Mouse (Mus musculus) thymus, adult 2 months (tissue): ENCODE data around the gene Ush2a.

Source experiments
- CTCF ChIP-seq: fragments of 200-500 bp; IDR thresholded peaks from 2 replicates; pipeline ENCODE4 v1.5.1; 2012; ENCODE audit warnings: mild to moderate bottlenecking, control low read depth, low read length, moderate library complexity, borderline replicate concordance; ENCODE audit not compliant: control insufficient read depth, poor library complexity, insufficient read depth; ENCODE audit errors: extremely low read depth
- POLR2A ChIP-seq: fragments of 200-500 bp; IDR thresholded peaks from 2 replicates; pipeline ENCODE4 v1.6.1; 2012; ENCODE audit warnings: mild to moderate bottlenecking, low read length, control low read depth, moderate library complexity; ENCODE audit not compliant: control insufficient read depth, poor library complexity, insufficient read depth; ENCODE audit errors: extremely low read depth

DNA sequence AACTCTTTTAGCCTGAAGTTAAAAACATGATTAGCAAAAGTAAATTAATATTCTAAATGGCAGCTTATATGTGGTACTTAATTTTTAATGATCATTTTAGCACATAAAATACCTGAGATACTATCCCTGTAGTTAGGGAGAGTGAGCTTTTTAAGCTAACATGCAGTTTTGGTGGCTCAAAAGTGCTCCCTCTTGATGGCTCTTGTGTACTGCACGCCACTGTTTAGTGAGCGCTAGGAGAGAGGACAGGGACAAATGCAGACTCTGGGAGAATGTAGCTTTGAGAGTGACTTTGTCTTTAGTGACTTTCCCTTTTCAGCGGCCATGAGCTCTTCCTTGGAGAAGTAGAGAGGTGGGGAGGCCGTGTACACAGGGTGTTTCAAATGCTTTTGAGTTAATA, 371.9 kb downstream of the Ush2a start:
- no peak for TF ChIP-seq POLR2A
- no peak for TF ChIP-seq CTCF
